Mouse (Mus musculus): ENCODE measurements around the gene Serpina3m. TPM values are rescaled to one million over a fixed set of nuclear protein-coding genes. Genes with fewer than 3 reads are reported as not detected.
"Not testable (repeated sequence)": the region's sequence is repeated elsewhere in the genome, so short reads cannot be mapped to it uniquely, and the experiment has no call there.

Gene Serpina3m
- polyA plus RNA-seq, 1 experiment: not detected

DNA sequence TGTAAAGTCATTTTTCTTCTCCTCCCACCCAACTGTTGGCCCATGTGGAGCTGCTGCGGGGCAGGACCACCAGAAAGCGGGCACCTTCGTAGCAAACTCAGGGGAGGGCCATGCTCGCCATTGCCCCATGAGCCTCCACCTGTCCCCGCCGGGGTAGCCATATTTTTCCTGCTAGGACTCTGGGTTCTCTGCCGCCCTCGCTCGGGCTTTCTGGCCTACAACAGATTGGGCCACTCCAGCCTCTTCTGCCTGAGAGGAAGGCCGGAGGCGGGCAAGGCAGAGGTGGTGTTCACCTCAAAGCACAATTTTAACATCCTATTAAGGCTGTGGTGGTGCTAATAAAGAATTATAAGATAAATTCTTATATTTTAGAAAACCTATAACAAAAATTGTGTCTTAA is 41.6 kb downstream of the Serpina3m start:
- H3K27me3 ChIP-seq (ENCODE audit: control insufficient read depth, insufficient read depth, low read length): no peaks in the 10 kb centered on the region
- H3K4me3 ChIP-seq (replicated peaks; ENCODE audit: insufficient read depth, low read depth, low read length): no peak overlapping the region
- whole genome bisulfite sequencing: 93% methylated on average over 11 of the region's 11 CpGs
- TF ChIP-seq POLR2A (IDR thresholded peaks at IDR 0.05; ENCODE audit: borderline replicate concordance, insufficient read depth, low read length) (no peak), CTCF (IDR thresholded peaks at IDR 0.05; ENCODE audit: borderline replicate concordance, insufficient read depth, low read depth, low read length) (no peak)
- no peak for DNase-seq
- H3K27ac ChIP-seq (ENCODE audit: insufficient read depth, low read length): no peak overlapping the region
- no peaks in the 10 kb centered on the region for H3K4me1 ChIP-seq (ENCODE audit: control insufficient read depth, insufficient read depth, low read length)

DNA sequence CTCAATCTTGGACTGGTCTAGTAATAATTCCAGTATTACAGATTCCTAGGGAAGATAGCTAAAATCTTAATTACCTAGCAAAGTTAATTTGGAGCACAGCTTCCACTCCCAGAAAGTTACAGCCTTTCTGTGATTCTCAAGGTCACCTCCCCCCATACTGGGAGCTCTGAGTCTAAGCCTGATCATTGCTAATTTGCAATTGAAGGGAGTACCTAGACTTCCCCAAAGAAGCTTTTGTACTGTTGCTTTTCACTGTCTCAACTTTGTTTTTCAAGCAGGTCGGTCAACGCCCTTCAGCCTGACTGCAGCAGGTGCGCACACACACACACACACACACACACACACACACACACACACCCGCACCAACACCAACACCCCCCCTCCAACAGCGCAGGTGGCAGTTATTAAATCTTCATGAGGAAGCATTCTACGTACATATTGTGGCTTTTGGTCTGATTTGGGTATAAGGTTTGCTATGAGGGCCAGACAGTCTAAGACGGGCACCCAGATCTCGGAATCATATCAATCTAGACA is 42.9 kb downstream of the Serpina3m start:
- H3K4me1 ChIP-seq (ENCODE audit: control insufficient read depth, insufficient read depth, low read length); H3K27ac ChIP-seq (ENCODE audit: insufficient read depth, low read length); DNase-seq; H3K4me3 ChIP-seq (replicated peaks; ENCODE audit: insufficient read depth, low read depth, low read length); H3K27me3 ChIP-seq (ENCODE audit: control insufficient read depth, insufficient read depth, low read length): not testable (repeated sequence)
- 94% methylated on average over 8 of the region's 8 CpGs for WGBS

DNA sequence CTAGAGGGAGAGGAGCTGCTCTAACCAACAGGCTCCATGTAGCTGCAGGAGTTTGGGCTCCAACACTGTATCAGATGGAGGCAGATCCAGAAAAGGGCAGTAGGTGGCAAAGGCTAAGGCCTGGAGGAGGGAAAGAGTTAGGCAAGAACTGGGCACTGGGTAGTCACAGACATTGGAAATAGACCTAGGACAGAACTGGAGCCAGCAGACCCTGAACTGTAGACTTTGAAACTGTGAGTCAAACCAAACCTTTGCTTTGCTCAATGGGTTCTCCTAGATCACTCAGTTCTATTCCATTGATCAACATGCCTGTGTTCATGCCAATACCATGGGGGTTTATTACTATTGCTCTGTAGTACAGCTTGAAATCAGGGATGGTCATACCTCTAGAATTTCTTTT is 47.7 kb downstream of the Serpina3m start:
- not testable (repeated sequence) for H3K27ac ChIP-seq (ENCODE audit: insufficient read depth, low read length); H3K27me3 ChIP-seq (ENCODE audit: control insufficient read depth, insufficient read depth, low read length); DNase-seq; H3K4me1 ChIP-seq (ENCODE audit: control insufficient read depth, insufficient read depth, low read length); H3K4me3 ChIP-seq (replicated peaks; ENCODE audit: insufficient read depth, low read depth, low read length)

DNA sequence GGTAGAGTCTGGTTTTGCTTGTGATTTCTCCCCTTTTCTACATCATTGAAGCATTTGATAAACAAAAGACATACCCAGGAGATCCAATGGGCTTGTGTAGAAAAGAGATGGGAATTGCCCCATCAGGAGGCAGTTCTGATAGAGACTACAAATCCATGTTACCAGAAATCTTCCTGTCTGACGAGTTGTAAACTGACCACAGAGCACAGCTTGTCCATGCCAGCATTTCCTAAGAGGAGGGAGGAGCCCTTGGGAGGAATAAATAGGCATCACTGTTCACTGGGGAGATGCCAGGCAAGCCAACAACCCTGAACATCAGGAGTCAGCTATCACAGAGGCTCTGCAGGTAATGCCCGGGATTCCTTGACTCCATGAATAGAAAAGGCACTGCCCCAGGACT is 48.6 kb downstream of the Serpina3m start:
- H3K27me3 ChIP-seq (ENCODE audit: control insufficient read depth, insufficient read depth, low read length); DNase-seq; H3K4me1 ChIP-seq (ENCODE audit: control insufficient read depth, insufficient read depth, low read length); H3K4me3 ChIP-seq (replicated peaks; ENCODE audit: insufficient read depth, low read depth, low read length); H3K27ac ChIP-seq (ENCODE audit: insufficient read depth, low read length): not testable (repeated sequence)
- 54% methylated on average over 2 of the region's 2 CpGs for WGBS

DNA sequence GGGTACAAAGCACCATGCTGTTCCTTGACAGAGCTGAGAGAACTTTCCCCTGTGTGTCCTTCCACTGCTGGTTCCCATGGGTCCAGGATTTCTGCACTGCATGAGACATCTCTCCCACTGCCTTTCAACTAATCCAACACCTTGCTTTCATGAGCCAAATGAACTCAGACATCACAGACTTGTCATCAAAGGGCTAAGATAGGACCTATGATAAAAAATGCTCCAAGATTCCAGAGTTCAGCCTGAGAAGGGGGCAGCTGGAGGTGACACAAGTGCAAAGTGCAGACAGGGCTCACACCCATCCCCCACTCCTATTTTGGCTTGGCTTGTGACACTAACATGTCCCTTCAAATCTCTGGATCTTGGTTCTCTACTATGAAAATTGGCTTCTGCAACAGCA is 50.2 kb downstream of the Serpina3m start:
- DNase-seq: no peak
- no peak for TF ChIP-seq POLR2A (IDR thresholded peaks at IDR 0.05; ENCODE audit: borderline replicate concordance, insufficient read depth, low read length)
- TF ChIP-seq CTCF (IDR thresholded peaks at IDR 0.05; ENCODE audit: borderline replicate concordance, insufficient read depth, low read depth, low read length): no peak
- no peak overlapping the region for H3K27ac ChIP-seq (ENCODE audit: insufficient read depth, low read length)
- H3K4me3 ChIP-seq (replicated peaks; ENCODE audit: insufficient read depth, low read depth, low read length): no peak overlapping the region
- no peaks in the 10 kb centered on the region for H3K27me3 ChIP-seq (ENCODE audit: control insufficient read depth, insufficient read depth, low read length)
- H3K4me1 ChIP-seq (ENCODE audit: control insufficient read depth, insufficient read depth, low read length): no peaks in the 10 kb centered on the region

DNA sequence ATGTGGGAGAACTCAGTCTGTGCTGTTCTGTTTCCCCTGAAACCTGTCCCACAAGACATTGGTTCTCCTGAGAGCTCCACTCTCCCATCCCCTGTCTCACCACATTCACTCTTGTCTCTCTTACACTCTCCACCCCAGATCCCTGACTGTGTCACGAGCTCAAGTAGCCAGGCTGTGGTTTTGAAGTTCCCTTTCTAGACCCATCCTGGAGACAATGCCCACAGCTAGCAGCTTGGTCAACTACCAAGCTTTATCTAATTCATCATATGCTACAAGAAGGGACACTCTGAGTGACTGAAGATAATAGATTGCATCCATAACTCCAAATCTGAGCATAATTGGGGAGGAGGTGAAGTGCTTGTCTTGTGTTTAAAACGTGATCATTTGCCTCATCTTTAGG is 52.8 kb downstream of the Serpina3m start:
- H3K4me1 ChIP-seq (ENCODE audit: control insufficient read depth, insufficient read depth, low read length); DNase-seq; H3K27me3 ChIP-seq (ENCODE audit: control insufficient read depth, insufficient read depth, low read length); H3K27ac ChIP-seq (ENCODE audit: insufficient read depth, low read length); H3K4me3 ChIP-seq (replicated peaks; ENCODE audit: insufficient read depth, low read depth, low read length): not testable (repeated sequence)
- WGBS: 60% methylated on average over 2 of the region's 2 CpGs

DNA sequence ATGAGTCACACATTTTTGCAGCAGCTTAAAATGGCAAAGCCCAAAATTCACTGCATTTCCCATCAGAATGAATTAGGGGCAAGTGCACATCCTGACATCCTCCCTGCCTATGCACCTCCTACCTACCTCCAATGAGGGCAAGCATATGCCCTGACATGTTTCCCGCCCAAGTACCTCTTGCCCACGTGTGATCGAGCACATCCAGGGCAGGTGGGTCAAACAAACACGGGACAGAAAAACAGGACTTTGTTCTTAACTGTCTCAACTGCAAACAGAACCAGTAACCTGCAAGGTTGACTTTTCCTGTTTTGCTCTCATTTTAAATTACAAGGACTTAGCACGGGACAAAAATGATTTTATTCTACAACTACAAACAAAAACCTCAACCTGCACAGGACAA is 65.7 kb downstream of the Serpina3m start:
- 83% methylated on average over 5 of the region's 5 CpGs for WGBS
- H3K27ac ChIP-seq (ENCODE audit: insufficient read depth, low read length): no peak overlapping the region
- no peak for DNase-seq
- H3K4me1 ChIP-seq (ENCODE audit: control insufficient read depth, insufficient read depth, low read length): no peaks in the 10 kb centered on the region
- H3K4me3 ChIP-seq (replicated peaks; ENCODE audit: insufficient read depth, low read depth, low read length): no peak overlapping the region
- H3K27me3 ChIP-seq (ENCODE audit: control insufficient read depth, insufficient read depth, low read length): no peaks in the 10 kb centered on the region
- no peak for TF ChIP-seq CTCF (IDR thresholded peaks at IDR 0.05; ENCODE audit: borderline replicate concordance, insufficient read depth, low read depth, low read length)
- no peak for TF ChIP-seq POLR2A (IDR thresholded peaks at IDR 0.05; ENCODE audit: borderline replicate concordance, insufficient read depth, low read length)

DNA sequence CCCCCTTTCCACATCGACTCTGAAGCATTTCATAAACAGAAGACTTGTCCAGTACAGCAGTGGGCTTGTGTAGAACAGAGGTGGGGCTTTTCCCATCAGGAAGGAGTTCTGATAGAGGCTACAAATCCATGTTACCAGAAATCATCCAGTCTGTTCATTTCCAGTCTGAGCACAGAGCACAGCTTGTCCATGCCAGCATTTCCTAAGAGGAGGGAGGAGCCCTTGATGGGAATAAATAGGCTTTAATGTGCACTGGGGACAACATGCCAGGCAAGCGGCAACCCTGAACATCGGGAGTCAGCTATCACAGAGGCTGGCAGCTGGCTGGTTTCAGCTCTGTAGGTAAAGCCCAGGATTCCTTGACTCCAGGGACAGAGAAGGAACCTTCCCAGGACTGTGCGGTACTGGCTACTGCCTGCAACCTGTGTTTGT is 68.2 kb downstream of the Serpina3m start, which contains the start of gene Serpina3n:
Gene Serpina3n, plus strand, starts transcription at position 276 of the 432 bp plus-strand sequence.
- H3K4me1 ChIP-seq (ENCODE audit: control insufficient read depth, insufficient read depth, low read length): no peaks in the 10 kb centered on the region
- 28% methylated on average over 4 of the region's 4 CpGs for WGBS
- H3K27ac ChIP-seq (ENCODE audit: insufficient read depth, low read length): no peak within 1 kb of the TSS
- H3K4me3 ChIP-seq (replicated peaks; ENCODE audit: insufficient read depth, low read depth, low read length): no peak within 1 kb of the TSS
- no peaks in the 10 kb centered on the region for H3K27me3 ChIP-seq (ENCODE audit: control insufficient read depth, insufficient read depth, low read length)
- TF ChIP-seq CTCF (IDR thresholded peaks at IDR 0.05; ENCODE audit: borderline replicate concordance, insufficient read depth, low read depth, low read length) (no peak), POLR2A (IDR thresholded peaks at IDR 0.05; ENCODE audit: borderline replicate concordance, insufficient read depth, low read length) (no peak)
- no peak for DNase-seq

DNA sequence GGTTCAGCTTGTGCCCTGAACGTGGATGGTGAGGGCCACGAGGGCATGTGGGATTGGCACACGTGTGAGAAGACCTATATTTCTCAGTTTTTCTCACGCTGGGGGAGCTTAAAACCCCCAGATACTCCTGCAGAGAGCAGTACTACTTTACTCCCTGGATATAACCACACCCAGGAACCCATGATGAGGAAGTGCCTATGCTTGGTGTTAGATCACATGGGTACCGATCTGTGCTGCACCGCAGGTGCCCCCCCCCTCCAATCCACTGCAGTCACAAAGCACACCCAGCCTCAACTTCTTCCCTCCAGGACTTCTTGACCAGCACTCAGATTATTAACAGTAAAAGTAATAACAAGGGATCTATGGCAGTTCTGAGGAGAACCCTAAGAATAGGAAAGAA is 74.2 kb downstream of the Serpina3m start:
- no peak overlapping the region for H3K27ac ChIP-seq (ENCODE audit: insufficient read depth, low read length)
- no peak overlapping the region for H3K4me3 ChIP-seq (replicated peaks; ENCODE audit: insufficient read depth, low read depth, low read length)
- WGBS: 86% methylated on average over 6 of the region's 6 CpGs
- DNase-seq: no peak
- TF ChIP-seq POLR2A (IDR thresholded peaks at IDR 0.05; ENCODE audit: borderline replicate concordance, insufficient read depth, low read length) (no peak), CTCF (IDR thresholded peaks at IDR 0.05; ENCODE audit: borderline replicate concordance, insufficient read depth, low read depth, low read length) (no peak)
- peaks cover 21% of the 10 kb centered on the region for H3K4me1 ChIP-seq (ENCODE audit: control insufficient read depth, insufficient read depth, low read length)
- H3K27me3 ChIP-seq (ENCODE audit: control insufficient read depth, insufficient read depth, low read length): no peaks in the 10 kb centered on the region
